Mouse (Mus musculus) forebrain, embryonic 15.5 days (tissue): ENCODE data around the gene Rftn1. TPM values are rescaled to one million over a fixed set of nuclear protein-coding genes. Genes with fewer than 3 reads are reported as not detected.

ENCODE experiments used
- ATAC-seq: fragments of 200-750 bp; cut with Nextera tagmentation; replicated peaks from 2 replicates; pipeline ENCODE4 v1.8.0; 2017; ENCODE audit warnings: mild to moderate bottlenecking, moderate TSS enrichment, moderate library complexity
- H3K27ac ChIP-seq: fragments of 300-500 bp; sonication (generic); replicated peaks from 2 replicates; pipeline ENCODE4 v1.5.1; 2015; ENCODE audit warnings: mild to moderate bottlenecking, inconsistent platforms
- H3K27me3 ChIP-seq: fragments of 300-500 bp; sonication (generic); 2 replicates; pipeline ENCODE4 v1.6.1; 2015; ENCODE audit warnings: inconsistent platforms
- H3K36me3 ChIP-seq: fragments of 300-500 bp; sonication (generic); 2 replicates; pipeline ENCODE4 v1.6.1; 2015; ENCODE audit warnings: mild to moderate bottlenecking, inconsistent platforms
- H3K4me1 ChIP-seq: fragments of 300-500 bp; sonication (generic); 2 replicates; pipeline ENCODE4 v1.6.1; 2015; ENCODE audit warnings: inconsistent platforms
- H3K4me2 ChIP-seq: fragments of 300-500 bp; sonication (generic); replicated peaks from 2 replicates; pipeline ENCODE4 v1.6.1; 2015; ENCODE audit warnings: mild to moderate bottlenecking, inconsistent platforms
- H3K4me3 ChIP-seq: fragments of 300-500 bp; sonication (generic); 2 replicates; pipeline ENCODE4 v1.5.1; 2015; ENCODE audit warnings: mild to moderate bottlenecking, inconsistent platforms
- H3K9ac ChIP-seq: fragments of 300-500 bp; sonication (generic); replicated peaks from 2 replicates; pipeline ENCODE4 v1.6.1; 2015; ENCODE audit warnings: mild to moderate bottlenecking, inconsistent platforms
- H3K9me3 ChIP-seq: fragments of 300-500 bp; sonication (generic); 2 replicates; pipeline ENCODE4 v1.6.1; 2016; ENCODE audit warnings: inconsistent platforms
- WGBS: fragments of 180-500 bp; shearing (Covaris S2); methylation state at CpG from one replicate; pipeline ENCODE4 v1.1.7; 2015; ENCODE audit warnings: mixed read lengths; 5-methylcytosine and 5-hydroxymethylcytosine counted together
- polyA plus RNA-seq: library from polyadenylated mRNA; unstranded; fragments of >200 nt; fragmentation: Nextera tagmentation; extraction: Ambion mirVana; gene quantifications from 2 replicates; pipeline ENCODE4 v1.2.1, GENCODE M21; 2015

Gene Rftn1
- polyA plus RNA-seq, 1 experiment from 2014 or later, result 23.6 TPM

- 82% methylated on average over 3 of the region's 3 CpGs for WGBS
- no peak overlapping the region for H3K4me2 ChIP-seq
- H3K27me3 ChIP-seq, result no peaks in the 10 kb centered on the region
- 0 out of 2 replicates have a peak overlapping the region, but pooled peaks have one; percentile 47 for H3K27ac ChIP-seq
- no peaks in the 10 kb centered on the region for H3K9me3 ChIP-seq
- H3K36me3 ChIP-seq, result no peaks in the 10 kb centered on the region
- no peak overlapping the region for H3K4me3 ChIP-seq
- ATAC-seq, result no peak
- H3K9ac ChIP-seq, result no peak overlapping the region
- H3K4me1 ChIP-seq, result peaks cover 17% of the 10 kb centered on the region; the same call in 1 of the 2 replicates
Measured at GRCm38 (mm10) chr17:49993631-49994030, 196.8 kb downstream of the Rftn1 start.

- H3K9ac ChIP-seq, result no peak overlapping the region
- no peaks in the 10 kb centered on the region for H3K9me3 ChIP-seq
- no peak overlapping the region for H3K4me2 ChIP-seq
- ATAC-seq, result peak; percentile 67
- H3K4me1 ChIP-seq, result peaks cover 17% of the 10 kb centered on the region; the same call in 1 of the 2 replicates
- peak overlapping the region; percentile 47 for H3K27ac ChIP-seq
- no peaks in the 10 kb centered on the region for H3K36me3 ChIP-seq
- no peak overlapping the region for H3K4me3 ChIP-seq
- WGBS, result 71% methylated on average over 11 of the region's 11 CpGs
- no peaks in the 10 kb centered on the region for H3K27me3 ChIP-seq
Measured at GRCm38 (mm10) chr17:49992625-49993603, 197.6 kb downstream of the Rftn1 start.

GRCm38 (mm10) chr17:49989583-49989982 lies 200.9 kb downstream of the Rftn1 start:
- peak; percentile 46 for ATAC-seq
- 19% methylated on average over 8 of the region's 8 CpGs for WGBS
- H3K27me3 ChIP-seq, result no peaks in the 10 kb centered on the region
- H3K4me2 ChIP-seq, result no peak overlapping the region
- H3K4me3 ChIP-seq, result no peak overlapping the region
- H3K9me3 ChIP-seq, result no peaks in the 10 kb centered on the region
- H3K4me1 ChIP-seq, result peaks cover 17% of the 10 kb centered on the region; the same call in 1 of the 2 replicates
- no peaks in the 10 kb centered on the region for H3K36me3 ChIP-seq
- H3K9ac ChIP-seq, result no peak overlapping the region
- H3K27ac ChIP-seq, result 0 out of 2 replicates have a peak overlapping the region, but pooled peaks have one; percentile 9

- H3K27me3 ChIP-seq, result no peaks in the 10 kb centered on the region
- H3K27ac ChIP-seq, result no peak overlapping the region
- no peak overlapping the region for H3K9ac ChIP-seq
- ATAC-seq, result no peak
- WGBS, result 93% methylated on average over 6 of the region's 6 CpGs
- H3K4me2 ChIP-seq, result no peak overlapping the region
- H3K4me3 ChIP-seq, result no peak overlapping the region
- no peaks in the 10 kb centered on the region for H3K9me3 ChIP-seq
- H3K4me1 ChIP-seq, result peaks cover 8% of the 10 kb centered on the region; the same call in 1 of the 2 replicates
- H3K36me3 ChIP-seq, result no peaks in the 10 kb centered on the region
Measured at GRCm38 (mm10) chr17:49987095-49987494, 203.4 kb downstream of the Rftn1 start.

- Histone ChIP-seq H3K9me3 (no peaks in the 10 kb centered on the region; the same call in 1 of the 2 replicates), H3K27me3 (no peaks in the 10 kb centered on the region), H3K9ac (no peak overlapping the region), H3K4me3 (no peak overlapping the region), H3K36me3 (no peaks in the 10 kb centered on the region), H3K4me2 (no peak overlapping the region), H3K27ac (no peak overlapping the region), H3K4me1 (no peaks in the 10 kb centered on the region)
- 88% methylated on average over 5 of the region's 5 CpGs for WGBS
- ATAC-seq, result no peak
Measured at GRCm38 (mm10) chr17:49983478-49983877, 207.0 kb downstream of the Rftn1 start.

- H3K4me1 ChIP-seq, result no peaks in the 10 kb centered on the region
- H3K4me2 ChIP-seq, result no peak overlapping the region
- H3K36me3 ChIP-seq, result no peaks in the 10 kb centered on the region
- no peak overlapping the region for H3K4me3 ChIP-seq
- no peaks in the 10 kb centered on the region; the same call in 1 of the 2 replicates for H3K9me3 ChIP-seq
- H3K27me3 ChIP-seq, result no peaks in the 10 kb centered on the region
- WGBS, result 89% methylated on average over 6 of the region's 6 CpGs
- H3K27ac ChIP-seq, result no peak overlapping the region
- no peak overlapping the region for H3K9ac ChIP-seq
- no peak for ATAC-seq
Measured at GRCm38 (mm10) chr17:49982611-49983390, 207.7 kb downstream of the Rftn1 start.

- Histone ChIP-seq H3K36me3 (no peaks in the 10 kb centered on the region), H3K4me3 (no peak overlapping the region), H3K4me1 (peaks cover 7% of the 10 kb centered on the region), H3K4me2 (no peak overlapping the region), H3K27ac (no peak overlapping the region), H3K9me3 (no peaks in the 10 kb centered on the region; the same call in 1 of the 2 replicates), H3K9ac (no peak overlapping the region), H3K27me3 (no peaks in the 10 kb centered on the region)
- WGBS, result 83% methylated on average over 4 of the region's 4 CpGs
- no peak for ATAC-seq
Measured at GRCm38 (mm10) chr17:49981591-49981990, 208.9 kb downstream of the Rftn1 start.

GRCm38 (mm10) chr17:49979761-49980285 lies 210.7 kb downstream of the Rftn1 start:
- H3K27ac ChIP-seq, result no peak overlapping the region
- WGBS, result 90% methylated on average over 4 of the region's 4 CpGs
- ATAC-seq, result no peak
- peaks cover 7% of the 10 kb centered on the region for H3K4me1 ChIP-seq
- H3K36me3 ChIP-seq, result no peaks in the 10 kb centered on the region
- H3K9ac ChIP-seq, result no peak overlapping the region
- H3K27me3 ChIP-seq, result no peaks in the 10 kb centered on the region
- H3K9me3 ChIP-seq, result no peaks in the 10 kb centered on the region; the same call in 1 of the 2 replicates
- no peak overlapping the region for H3K4me2 ChIP-seq
- no peak overlapping the region for H3K4me3 ChIP-seq

GRCm38 (mm10) chr17:49977424-49977790 lies 213.1 kb downstream of the Rftn1 start:
- H3K4me1 ChIP-seq, result peaks cover 7% of the 10 kb centered on the region
- H3K27me3 ChIP-seq, result no peaks in the 10 kb centered on the region
- no peak for ATAC-seq
- H3K4me2 ChIP-seq, result no peak overlapping the region
- H3K27ac ChIP-seq, result peak overlapping the region; percentile 3; the same call in 1 of the 2 replicates
- 50% methylated on average over 3 of the region's 3 CpGs for WGBS
- H3K9ac ChIP-seq, result no peak overlapping the region
- no peak overlapping the region for H3K4me3 ChIP-seq
- no peaks in the 10 kb centered on the region for H3K36me3 ChIP-seq
- no peaks in the 10 kb centered on the region; the same call in 1 of the 2 replicates for H3K9me3 ChIP-seq

- Histone ChIP-seq H3K36me3 (no peaks in the 10 kb centered on the region), H3K9ac (no peak overlapping the region), H3K27me3 (no peaks in the 10 kb centered on the region), H3K9me3 (no peaks in the 10 kb centered on the region; the same call in 1 of the 2 replicates), H3K4me3 (no peak overlapping the region), H3K27ac (peak overlapping the region; percentile 3; the same call in 1 of the 2 replicates), H3K4me2 (no peak overlapping the region), H3K4me1 (peaks cover 7% of the 10 kb centered on the region)
- no peak for ATAC-seq
- WGBS, result 36% methylated on average over 4 of the region's 4 CpGs
Measured at GRCm38 (mm10) chr17:49976678-49977423, 213.6 kb downstream of the Rftn1 start.

- no peak overlapping the region for H3K9ac ChIP-seq
- peaks cover 7% of the 10 kb centered on the region for H3K4me1 ChIP-seq
- H3K4me3 ChIP-seq, result no peak overlapping the region
- H3K27me3 ChIP-seq, result no peaks in the 10 kb centered on the region
- H3K9me3 ChIP-seq, result no peaks in the 10 kb centered on the region; the same call in 1 of the 2 replicates
- no peak overlapping the region for H3K27ac ChIP-seq
- WGBS, result 70% methylated on average over 7 of the region's 7 CpGs
- H3K4me2 ChIP-seq, result no peak overlapping the region
- no peaks in the 10 kb centered on the region for H3K36me3 ChIP-seq
- no peak for ATAC-seq
Measured at GRCm38 (mm10) chr17:49975481-49975880, 215.0 kb downstream of the Rftn1 start.
